Mouse (Mus musculus): Measurements from ENCODE around the gene Nufip1.

GRCm38 (mm10) chr14:76164904-76165755 lies 54.4 kb downstream of the Nufip1 start:
- TF ChIP-seq CTCF (IDR thresholded peaks at IDR 0.05; ENCODE audit: borderline replicate concordance, insufficient read depth, low read length), result no peak
- no peak for TF ChIP-seq POLR2A (IDR thresholded peaks at IDR 0.05; ENCODE audit: low read depth, low read length)

Data from embryonic fibroblast, embryonic 13.5 days (primary cell).